Mouse (Mus musculus) thymus, postnatal 36 days (tissue): ENCODE results near the gene Vmn2r116.
"Not testable (repeated sequence)": the region's sequence is repeated elsewhere in the genome, so short reads cannot be mapped to it uniquely, and the experiment has no call there.

Experiments used
- DNase-seq, 2 experiments: peaks; one replicate each; pipeline ENCODE4 v3.0.0; 2022; ENCODE audit warnings: mixed read lengths in 2 of 2

Gene Vmn2r116

DNA sequence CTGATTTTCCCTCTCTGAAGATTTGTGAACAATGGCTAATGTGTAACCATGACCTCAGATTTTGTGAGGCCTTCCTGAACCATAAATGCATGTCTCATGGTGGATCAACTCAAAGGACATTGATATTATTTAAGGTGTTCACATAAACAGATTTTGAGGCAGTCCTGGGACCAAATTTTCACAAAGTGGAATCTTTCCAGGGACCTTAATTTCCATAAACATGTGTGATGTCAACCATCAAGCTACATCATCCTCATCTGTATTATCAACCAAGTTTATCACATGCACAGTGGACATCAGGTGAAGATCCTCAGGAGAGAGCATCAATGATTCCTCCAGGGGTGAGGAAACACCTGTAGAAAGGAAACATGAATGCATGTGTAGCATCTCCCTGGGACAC is at the start of gene Vmn2r116:
Gene Vmn2r116, plus strand, starts transcription at position 301 of the 400 bp plus-strand sequence.
- DNase-seq: not testable (repeated sequence)

DNA sequence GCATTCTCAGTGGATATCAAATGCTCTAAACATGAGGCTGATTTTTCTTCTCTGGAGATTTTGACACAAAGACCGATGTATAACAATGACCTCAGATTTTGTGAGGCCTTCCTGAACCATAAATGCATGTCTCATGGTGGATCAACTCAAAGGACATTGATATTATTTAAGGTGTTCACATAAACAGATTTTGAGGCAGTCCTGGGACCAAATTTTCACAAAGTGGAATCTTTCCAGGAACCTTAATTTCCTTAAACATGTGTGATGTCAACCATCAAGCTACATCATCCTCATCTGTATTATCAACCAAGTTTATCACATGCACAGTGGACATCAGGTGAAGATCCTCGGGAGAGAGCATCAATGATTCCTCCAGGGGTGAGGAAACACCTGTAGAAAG is 41.0 kb upstream of the Vmn2r116 start, which contains the start of gene Vmn2r115:
Gene Vmn2r115, plus strand, starts transcription at position 301 of the 400 bp plus-strand sequence.
- DNase-seq: not testable (repeated sequence)

DNA sequence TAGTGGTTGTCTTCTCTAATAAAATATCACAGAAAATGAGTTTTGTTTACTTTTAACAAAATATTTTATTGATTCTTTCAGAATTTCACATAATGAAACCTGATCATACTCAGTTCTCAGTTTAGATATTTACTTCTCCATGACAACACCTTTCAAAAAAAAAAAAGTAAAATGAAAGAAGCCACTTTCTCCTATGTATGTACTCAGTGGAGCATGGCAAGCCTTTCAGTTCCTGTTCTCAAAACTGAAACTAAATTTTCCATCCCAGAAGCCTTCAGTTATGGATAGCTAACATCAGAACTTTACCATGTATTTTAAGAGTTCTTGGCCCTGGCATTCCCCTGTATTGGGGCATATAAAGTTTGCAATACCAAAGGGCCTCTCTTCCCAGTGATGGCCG is 32.8 kb upstream of the Vmn2r116 start:
- no peak for DNase-seq

DNA sequence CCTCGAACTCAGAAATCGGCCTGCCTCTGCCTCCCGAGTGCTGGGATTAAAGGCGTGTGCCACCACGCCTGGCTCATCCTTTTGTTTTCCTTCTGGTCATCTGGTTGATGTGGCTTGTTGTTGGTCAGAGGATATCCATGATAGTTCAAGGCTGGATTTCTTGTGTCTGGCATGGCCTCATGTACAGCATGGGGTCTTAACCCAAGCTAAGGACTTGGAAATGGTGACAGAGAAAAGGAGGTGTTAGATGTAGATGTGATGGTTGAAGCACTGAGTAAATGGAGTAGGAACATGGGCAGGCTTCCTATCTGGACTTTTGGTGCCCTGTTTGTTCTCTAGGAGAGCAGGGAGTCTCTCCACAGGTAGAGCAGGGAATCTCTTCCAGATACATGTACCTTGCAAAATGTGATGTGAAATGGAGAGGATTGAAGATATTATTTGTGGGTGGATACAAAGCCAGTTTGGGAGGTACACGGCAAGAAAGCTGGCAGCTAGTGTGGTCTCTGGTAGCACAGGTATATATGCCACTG is 48.8 kb downstream of the Vmn2r116 start:
- no peak for DNase-seq
